Mouse (Mus musculus): Measurements from ENCODE around the gene Rab23. TPM values are rescaled to one million over a fixed set of nuclear protein-coding genes. Genes with fewer than 3 reads are reported as not detected.

Gene Rab23
- polyA plus RNA-seq, 1 experiment from 2014 or later: 16.9 TPM

- peak overlapping the region; percentile 88 for H3K27ac ChIP-seq (ENCODE audit: low read length)
- no peaks in the 10 kb centered on the region for H3K27me3 ChIP-seq (replicated peaks; ENCODE audit: control insufficient read depth, insufficient read depth, low read length)
- H3K36me3 ChIP-seq (ENCODE audit: control insufficient read depth, insufficient read depth, low read length): 0 out of 2 replicates have a peak, but pooled peaks cover 4% of the 10 kb centered on the region
- under 1% methylated on average over 41 of the region's 41 CpGs for WGBS
- ATAC-seq: peak; percentile 69
- H3K9me3 ChIP-seq (ENCODE audit: control insufficient read depth, low read length): no peaks in the 10 kb centered on the region
- 0 out of 2 replicates have a peak, but pooled peaks cover 3% of the 10 kb centered on the region for H3K4me1 ChIP-seq (ENCODE audit: control insufficient read depth, insufficient read depth, low read length)
- H3K9ac ChIP-seq (ENCODE audit: low read depth, low read length): peak overlapping the region; percentile 90
- peak overlapping the region; percentile 81 for H3K4me2 ChIP-seq (ENCODE audit: low read depth, low read length)
- H3K4me3 ChIP-seq (ENCODE audit: low read length): peak overlapping the region; percentile 82
These were observed 544 bp downstream of the Rab23 start for GRCm38 (mm10) chr1:33720231-33720630.

- no peak for ATAC-seq
- Histone ChIP-seq H3K4me3 (ENCODE audit: low read length) (no peak overlapping the region), H3K9me3 (ENCODE audit: control insufficient read depth, low read length) (no peaks in the 10 kb centered on the region), H3K27ac (ENCODE audit: low read length) (no peak overlapping the region), H3K4me1 (ENCODE audit: control insufficient read depth, insufficient read depth, low read length) (0 out of 2 replicates have a peak, but pooled peaks cover 3% of the 10 kb centered on the region), H3K4me2 (ENCODE audit: low read depth, low read length) (0 out of 2 replicates have a peak overlapping the region, but pooled peaks have one; percentile 12), H3K9ac (ENCODE audit: low read depth, low read length) (no peak overlapping the region), H3K36me3 (ENCODE audit: control insufficient read depth, insufficient read depth, low read length) (0 out of 2 replicates have a peak, but pooled peaks cover 4% of the 10 kb centered on the region), H3K27me3 (replicated peaks; ENCODE audit: control insufficient read depth, insufficient read depth, low read length) (no peaks in the 10 kb centered on the region)
- WGBS: 90% methylated on average over 7 of the region's 7 CpGs
These were observed 1.3 kb downstream of the Rab23 start for GRCm38 (mm10) chr1:33721020-33721419.

DNA sequence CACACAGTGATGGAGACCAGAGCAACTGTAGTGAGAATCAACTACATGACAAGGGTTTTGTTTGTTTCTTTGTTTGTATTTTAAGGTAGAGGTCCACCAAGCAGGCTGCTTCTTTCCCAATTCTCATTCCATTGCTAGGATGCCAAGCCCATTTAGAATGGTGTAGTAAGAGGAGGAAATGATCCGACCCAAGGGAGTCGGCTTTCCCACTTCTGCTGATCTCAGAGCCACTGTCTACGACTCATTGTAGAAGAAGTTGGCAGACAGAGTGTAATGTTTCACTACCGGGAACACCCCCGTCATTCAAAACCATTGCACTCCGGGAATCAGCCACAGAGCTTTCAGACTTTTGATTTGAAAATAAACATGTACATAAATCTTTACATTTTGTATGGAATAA is 4.8 kb downstream of the Rab23 start:
- ATAC-seq: no peak
- 0 out of 2 replicates have a peak, but pooled peaks cover 4% of the 10 kb centered on the region for H3K36me3 ChIP-seq (ENCODE audit: control insufficient read depth, insufficient read depth, low read length)
- 0 out of 2 replicates have a peak, but pooled peaks cover 3% of the 10 kb centered on the region for H3K4me1 ChIP-seq (ENCODE audit: control insufficient read depth, insufficient read depth, low read length)
- H3K4me3 ChIP-seq (ENCODE audit: low read length): no peak overlapping the region
- H3K9ac ChIP-seq (ENCODE audit: low read depth, low read length): no peak overlapping the region
- H3K9me3 ChIP-seq (ENCODE audit: control insufficient read depth, low read length): no peaks in the 10 kb centered on the region
- H3K27me3 ChIP-seq (replicated peaks; ENCODE audit: control insufficient read depth, insufficient read depth, low read length): no peaks in the 10 kb centered on the region
- no peak overlapping the region for H3K4me2 ChIP-seq (ENCODE audit: low read depth, low read length)
- H3K27ac ChIP-seq (ENCODE audit: low read length): no peak overlapping the region
- 85% methylated on average over 6 of the region's 6 CpGs for WGBS

GRCm38 (mm10) chr1:33725086-33725485 is 5.4 kb downstream of the Rab23 start:
- Histone ChIP-seq H3K4me2 (ENCODE audit: low read depth, low read length) (no peak overlapping the region), H3K27me3 (replicated peaks; ENCODE audit: control insufficient read depth, insufficient read depth, low read length) (no peaks in the 10 kb centered on the region), H3K9ac (ENCODE audit: low read depth, low read length) (no peak overlapping the region), H3K9me3 (ENCODE audit: control insufficient read depth, low read length) (no peaks in the 10 kb centered on the region), H3K36me3 (ENCODE audit: control insufficient read depth, insufficient read depth, low read length) (0 out of 2 replicates have a peak, but pooled peaks cover 4% of the 10 kb centered on the region), H3K27ac (ENCODE audit: low read length) (no peak overlapping the region), H3K4me1 (ENCODE audit: control insufficient read depth, insufficient read depth, low read length) (0 out of 2 replicates have a peak, but pooled peaks cover 3% of the 10 kb centered on the region), H3K4me3 (ENCODE audit: low read length) (no peak overlapping the region)
- WGBS: 86% methylated on average over 5 of the region's 5 CpGs
- no peak for ATAC-seq

DNA sequence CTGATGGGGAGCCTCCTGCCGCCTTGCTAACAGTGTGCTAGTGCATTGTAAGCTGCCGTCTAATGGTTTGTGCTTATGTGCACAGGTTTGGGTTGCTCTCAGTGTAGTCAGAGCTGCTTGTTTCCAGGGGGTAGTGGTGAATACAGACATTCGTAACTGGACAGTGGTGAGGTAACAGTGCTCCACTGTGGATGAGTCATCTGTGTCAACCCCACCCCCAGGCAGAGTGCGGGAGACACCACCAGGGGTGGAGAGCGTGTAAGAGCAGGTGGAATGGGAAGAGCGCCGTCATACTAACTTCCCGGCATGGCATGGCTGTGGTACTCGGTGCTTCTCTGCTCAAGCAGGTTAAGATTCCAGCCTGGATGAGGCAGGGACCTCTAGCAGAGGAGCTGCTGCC is 13.4 kb downstream of the Rab23 start:
- Histone ChIP-seq H3K9me3 (ENCODE audit: control insufficient read depth, low read length) (no peaks in the 10 kb centered on the region), H3K9ac (ENCODE audit: low read depth, low read length) (no peak overlapping the region), H3K4me2 (ENCODE audit: low read depth, low read length) (no peak overlapping the region), H3K4me3 (ENCODE audit: low read length) (no peak overlapping the region), H3K27ac (ENCODE audit: low read length) (no peak overlapping the region), H3K36me3 (ENCODE audit: control insufficient read depth, insufficient read depth, low read length) (peaks cover 7% of the 10 kb centered on the region), H3K27me3 (replicated peaks; ENCODE audit: control insufficient read depth, insufficient read depth, low read length) (no peaks in the 10 kb centered on the region), H3K4me1 (ENCODE audit: control insufficient read depth, insufficient read depth, low read length) (no peaks in the 10 kb centered on the region)
- 87% methylated on average over 9 of the region's 9 CpGs for WGBS
- ATAC-seq: 0 out of 2 replicates have a peak, but pooled peaks have one; percentile 50

GRCm38 (mm10) chr1:33734001-33734685 is 14.5 kb downstream of the Rab23 start:
- no peaks in the 10 kb centered on the region for H3K9me3 ChIP-seq (ENCODE audit: control insufficient read depth, low read length)
- peak; percentile 46; the same call in 1 of the 2 replicates for ATAC-seq
- H3K27me3 ChIP-seq (replicated peaks; ENCODE audit: control insufficient read depth, insufficient read depth, low read length): no peaks in the 10 kb centered on the region
- 63% methylated on average over 5 of the region's 5 CpGs for WGBS
- H3K9ac ChIP-seq (ENCODE audit: low read depth, low read length): no peak overlapping the region
- no peaks in the 10 kb centered on the region for H3K4me1 ChIP-seq (ENCODE audit: control insufficient read depth, insufficient read depth, low read length)
- peaks cover 7% of the 10 kb centered on the region for H3K36me3 ChIP-seq (ENCODE audit: control insufficient read depth, insufficient read depth, low read length)
- no peak overlapping the region for H3K27ac ChIP-seq (ENCODE audit: low read length)
- no peak overlapping the region for H3K4me2 ChIP-seq (ENCODE audit: low read depth, low read length)
- no peak overlapping the region for H3K4me3 ChIP-seq (ENCODE audit: low read length)

- H3K4me2 ChIP-seq (ENCODE audit: low read depth, low read length): no peak overlapping the region
- 89% methylated on average over 11 of the region's 11 CpGs for WGBS
These were observed 18.6 kb downstream of the Rab23 start for GRCm38 (mm10) chr1:33738281-33738680.

DNA sequence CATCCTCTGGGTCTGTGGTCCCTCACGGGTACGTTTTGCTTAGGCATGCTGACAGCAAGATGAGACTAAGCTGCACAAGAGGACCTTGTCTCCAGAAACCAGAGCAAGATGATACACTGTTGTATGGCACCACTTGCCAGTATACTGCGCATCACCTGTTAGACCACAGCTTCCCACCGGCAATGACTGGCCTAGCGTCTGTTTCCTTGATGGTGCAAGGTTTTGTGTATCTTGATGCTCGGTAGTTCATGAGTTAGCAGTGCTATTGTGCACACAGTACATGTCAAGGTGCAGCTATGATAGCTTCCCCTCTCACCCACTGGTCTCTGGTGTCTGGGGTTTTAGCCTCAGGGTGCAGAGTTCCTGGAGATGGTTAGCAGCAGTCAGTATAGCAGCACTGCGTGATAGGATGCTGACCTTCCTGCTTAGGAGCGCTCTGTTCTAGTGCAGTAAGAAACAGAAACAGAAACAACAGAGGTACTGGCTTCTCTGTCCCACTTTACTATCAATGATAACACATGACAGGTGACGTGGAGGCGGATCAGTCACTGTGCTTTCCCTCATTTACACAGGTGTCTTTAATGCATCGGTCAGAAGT is 19.1 kb downstream of the Rab23 start:
- H3K27ac ChIP-seq (ENCODE audit: low read length): no peak overlapping the region
- no peak overlapping the region for H3K9ac ChIP-seq (ENCODE audit: low read depth, low read length)
- peaks cover 7% of the 10 kb centered on the region for H3K36me3 ChIP-seq (ENCODE audit: control insufficient read depth, insufficient read depth, low read length)
- WGBS: 86% methylated on average over 11 of the region's 11 CpGs
- H3K9me3 ChIP-seq (ENCODE audit: control insufficient read depth, low read length): no peaks in the 10 kb centered on the region
- ATAC-seq: no peak
- H3K27me3 ChIP-seq (replicated peaks; ENCODE audit: control insufficient read depth, insufficient read depth, low read length): no peaks in the 10 kb centered on the region
- no peak overlapping the region for H3K4me2 ChIP-seq (ENCODE audit: low read depth, low read length)
- no peaks in the 10 kb centered on the region for H3K4me1 ChIP-seq (ENCODE audit: control insufficient read depth, insufficient read depth, low read length)
- H3K4me3 ChIP-seq (ENCODE audit: low read length): no peak overlapping the region

More at GRCm38 (mm10) chr1:33738281-33738680, 18.6 kb downstream of the Rab23 start:
- Histone ChIP-seq H3K9me3 (ENCODE audit: control insufficient read depth, low read length) (no peaks in the 10 kb centered on the region), H3K4me3 (ENCODE audit: low read length) (no peak overlapping the region), H3K4me1 (ENCODE audit: control insufficient read depth, insufficient read depth, low read length) (no peaks in the 10 kb centered on the region), H3K27me3 (replicated peaks; ENCODE audit: control insufficient read depth, insufficient read depth, low read length) (no peaks in the 10 kb centered on the region), H3K27ac (ENCODE audit: low read length) (no peak overlapping the region), H3K9ac (ENCODE audit: low read depth, low read length) (no peak overlapping the region), H3K36me3 (ENCODE audit: control insufficient read depth, insufficient read depth, low read length) (peaks cover 7% of the 10 kb centered on the region)
- ATAC-seq: no peak

DNA sequence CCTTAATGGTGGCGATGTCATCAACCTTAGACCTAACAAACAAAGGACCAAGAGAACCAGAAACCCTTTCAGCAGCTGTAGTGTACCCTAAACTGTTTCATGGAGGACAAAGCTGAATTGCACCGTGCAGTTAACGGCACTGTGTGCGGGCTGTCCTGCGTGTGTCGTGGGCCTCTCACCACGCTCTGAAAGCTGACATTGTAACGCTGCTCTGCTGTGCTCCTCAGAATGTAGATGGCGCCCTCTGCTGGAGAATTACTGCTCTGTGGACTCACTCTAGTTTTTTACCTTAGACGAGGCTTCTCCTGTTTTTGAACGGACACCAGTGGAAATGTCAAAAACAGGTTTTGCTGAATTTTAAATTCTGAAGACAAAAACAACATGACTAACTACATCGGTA is 19.6 kb downstream of the Rab23 start:
- H3K27ac ChIP-seq (ENCODE audit: low read length): no peak overlapping the region
- 29% methylated on average over 12 of the region's 12 CpGs for WGBS
- no peak overlapping the region for H3K4me3 ChIP-seq (ENCODE audit: low read length)
- H3K27me3 ChIP-seq (replicated peaks; ENCODE audit: control insufficient read depth, insufficient read depth, low read length): no peaks in the 10 kb centered on the region
- no peak overlapping the region for H3K4me2 ChIP-seq (ENCODE audit: low read depth, low read length)
- H3K36me3 ChIP-seq (ENCODE audit: control insufficient read depth, insufficient read depth, low read length): peaks cover 10% of the 10 kb centered on the region
- H3K4me1 ChIP-seq (ENCODE audit: control insufficient read depth, insufficient read depth, low read length): no peaks in the 10 kb centered on the region
- peak; percentile 85 for ATAC-seq
- H3K9me3 ChIP-seq (ENCODE audit: control insufficient read depth, low read length): no peaks in the 10 kb centered on the region
- H3K9ac ChIP-seq (ENCODE audit: low read depth, low read length): no peak overlapping the region

Measured in intestine, embryonic 16.5 days (tissue).